Mouse (Mus musculus) c-Kit-positive CD71-positive TER-119-negative erythroid progenitor cells, embryonic 14.5 days (primary cell): ENCODE results near the gene Tmem11.
"Not testable (repeated sequence)": the region's sequence is repeated elsewhere in the genome, so short reads cannot be mapped to it uniquely, and the experiment has no call there.

Experiments used
- DNase-seq: peaks from one replicate; pipeline ENCODE4 v3.0.0-alpha.2; 2013; ENCODE audit warnings: low read depth

Gene Tmem11

DNA sequence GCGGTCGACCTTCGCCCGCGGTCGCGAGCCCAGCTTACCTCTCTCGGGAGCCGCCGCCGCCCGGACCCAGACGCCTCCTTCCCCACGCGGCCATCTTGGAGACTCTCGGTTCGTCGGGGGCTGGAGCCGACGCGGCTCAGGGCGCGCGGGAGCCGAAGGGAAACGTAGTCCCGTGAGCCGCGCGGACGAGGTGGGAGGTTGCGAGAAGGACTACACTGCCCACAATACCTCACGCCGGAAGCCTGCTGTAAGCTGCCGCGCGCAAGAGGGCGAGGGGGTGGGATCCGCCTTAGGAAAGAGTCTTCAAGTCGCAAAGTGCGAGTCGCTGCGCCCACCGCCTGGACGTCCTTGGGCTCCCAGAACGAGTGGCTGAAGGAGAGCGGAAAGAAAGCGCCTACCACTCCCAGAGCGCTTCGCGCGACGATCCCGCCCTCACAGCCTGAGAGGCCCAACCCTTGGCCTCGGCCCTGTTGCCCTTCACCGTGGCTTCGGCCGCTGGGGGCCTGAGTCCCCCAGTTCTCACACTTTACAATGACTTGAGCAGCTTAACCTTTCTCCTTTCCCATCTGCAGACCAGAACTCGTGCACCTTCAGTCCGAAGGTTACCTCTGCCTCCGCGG lies at the start of gene Tmem11:
TSS of gene Tmem11 (minus strand) at position 598 of the 620 bp plus-strand sequence.
- DNase-seq: peak; percentile 93

DNA sequence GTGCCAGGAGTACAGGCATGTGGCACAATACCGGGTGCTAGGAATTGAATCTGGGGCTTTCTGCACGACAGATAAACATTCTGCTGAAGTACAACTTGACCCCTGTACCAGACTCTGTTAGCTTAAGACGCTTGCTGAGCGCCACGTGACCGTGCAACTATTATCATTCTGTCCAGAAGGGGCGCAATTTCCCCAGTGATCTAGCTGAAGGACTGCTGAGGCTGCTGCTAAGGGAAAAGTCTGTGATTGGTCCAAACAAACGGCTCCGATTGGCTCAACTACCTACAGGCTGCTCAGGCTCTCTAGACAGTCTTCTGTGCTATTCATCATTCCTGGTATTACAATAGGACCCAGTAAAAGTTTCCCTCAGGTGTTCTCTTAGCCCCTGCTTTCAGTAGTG lies 48.2 kb upstream of the Tmem11 start:
- DNase-seq: peak; percentile 95

DNA sequence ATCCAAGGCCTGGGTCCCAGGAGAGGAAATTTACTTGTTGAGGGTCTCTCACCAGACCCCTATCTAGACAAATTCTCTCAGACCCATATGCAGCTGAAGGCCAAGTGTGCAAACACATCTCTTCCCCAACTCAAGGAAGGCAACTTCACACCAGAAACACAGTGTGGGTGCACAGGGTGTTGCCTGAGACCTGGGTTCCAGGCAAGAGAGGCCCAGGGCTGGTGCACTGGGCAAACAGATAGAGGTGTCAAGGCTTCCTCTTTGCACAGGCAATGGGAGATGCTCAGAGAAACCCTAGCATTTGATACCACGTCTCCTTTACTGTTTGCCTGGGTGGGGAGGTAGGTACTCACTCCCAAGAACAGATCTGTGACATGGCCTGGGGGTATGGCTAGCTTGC lies 45.9 kb upstream of the Tmem11 start:
- no peak for DNase-seq

DNA sequence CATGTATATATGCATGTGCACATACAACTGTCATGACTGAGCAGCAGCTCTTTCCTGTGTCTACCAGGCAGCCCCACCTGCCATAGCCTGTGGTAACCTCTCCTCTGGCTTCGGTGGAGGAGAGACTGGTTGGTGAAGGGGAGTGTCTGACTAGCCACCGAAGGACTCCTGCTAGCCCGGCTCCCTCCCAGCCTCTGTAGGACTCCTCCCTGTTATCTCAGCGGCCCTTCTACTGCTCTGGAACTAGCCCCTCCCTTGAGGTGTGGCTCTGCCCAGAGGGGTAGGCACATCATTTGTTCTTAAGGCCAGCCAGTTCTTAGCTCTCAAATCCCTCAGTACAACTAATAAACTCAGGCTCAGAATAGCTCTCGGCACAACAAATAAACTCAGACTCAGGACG lies 45.4 kb upstream of the Tmem11 start:
- peak; percentile 67 for DNase-seq

DNA sequence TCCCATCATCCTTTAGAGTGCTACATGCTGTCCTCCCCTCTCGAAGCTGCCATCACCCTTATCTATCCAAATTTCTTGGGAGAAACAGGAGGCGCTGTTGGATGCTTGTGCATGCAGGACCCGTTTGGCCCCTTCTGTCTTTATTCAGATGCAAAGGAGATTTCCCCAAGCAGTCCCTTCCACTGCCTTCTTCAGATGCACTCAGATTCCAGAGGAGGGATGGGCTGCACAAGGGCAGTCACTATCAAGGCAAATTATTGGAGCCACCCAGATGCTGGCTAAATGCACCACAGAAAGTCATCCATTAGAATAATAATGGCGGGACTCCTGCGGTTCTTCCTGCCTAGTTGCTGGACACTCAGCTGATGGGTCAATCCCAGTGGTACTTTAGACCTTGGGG lies 43.9 kb upstream of the Tmem11 start:
- no peak for DNase-seq

DNA sequence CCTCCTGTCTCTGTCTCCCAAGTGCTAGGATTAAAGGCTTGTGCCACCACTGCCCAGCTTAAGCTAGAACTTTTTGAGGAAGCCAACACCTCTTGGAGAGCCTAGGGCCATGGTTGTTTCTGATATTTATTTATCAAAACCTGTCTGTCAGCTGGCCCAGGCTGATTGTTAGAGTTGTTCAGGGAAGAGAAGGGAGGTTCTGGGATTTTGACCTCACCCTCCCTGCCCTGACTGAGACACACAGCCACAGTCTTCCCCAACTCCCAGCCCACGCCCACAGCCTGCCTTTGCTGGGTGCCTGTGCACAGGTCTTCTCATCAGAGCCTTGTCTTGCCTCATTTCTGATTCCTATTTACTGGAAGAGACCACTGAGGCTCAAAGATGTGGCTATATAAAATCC lies 43.1 kb upstream of the Tmem11 start:
- no peak for DNase-seq

DNA sequence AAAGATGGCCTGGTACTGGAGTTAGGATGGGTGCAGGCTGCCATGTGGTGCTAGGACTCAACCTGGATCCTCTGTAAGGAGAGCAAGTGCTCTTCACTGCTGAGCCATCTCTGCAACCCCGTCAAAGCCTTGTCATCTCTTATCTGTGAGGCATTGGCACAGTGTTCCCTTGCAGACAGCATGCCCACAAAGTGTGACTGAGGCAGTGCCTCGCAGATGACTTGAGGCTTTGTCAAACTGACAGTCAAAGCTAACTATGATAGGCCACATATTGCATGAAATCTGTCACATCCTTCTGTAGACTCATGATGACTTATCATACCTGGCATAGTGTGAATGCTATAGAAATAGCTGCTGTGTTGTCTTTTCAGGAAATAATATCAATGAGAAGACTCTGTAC lies 40.9 kb upstream of the Tmem11 start:
- DNase-seq: no peak

DNA sequence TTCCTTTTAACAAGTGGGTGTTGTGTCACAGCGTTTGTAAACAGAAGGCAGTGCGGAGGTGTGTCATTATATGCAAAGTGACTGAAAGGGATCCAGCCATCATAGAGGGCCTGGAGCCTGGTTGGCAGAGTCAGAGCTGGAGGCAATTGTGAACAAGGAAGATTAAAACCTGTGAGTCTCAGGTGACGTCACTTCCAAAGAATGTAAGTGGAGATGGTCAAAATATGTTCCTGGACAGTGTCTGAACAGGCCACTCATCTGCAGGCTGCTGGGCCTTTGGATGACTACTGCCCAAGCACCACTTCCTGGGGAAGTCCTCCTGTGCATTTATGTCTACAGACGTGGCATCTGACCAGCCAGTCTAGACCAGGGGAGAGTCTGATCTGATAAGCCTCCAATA lies 36.1 kb upstream of the Tmem11 start:
- DNase-seq: no peak

DNA sequence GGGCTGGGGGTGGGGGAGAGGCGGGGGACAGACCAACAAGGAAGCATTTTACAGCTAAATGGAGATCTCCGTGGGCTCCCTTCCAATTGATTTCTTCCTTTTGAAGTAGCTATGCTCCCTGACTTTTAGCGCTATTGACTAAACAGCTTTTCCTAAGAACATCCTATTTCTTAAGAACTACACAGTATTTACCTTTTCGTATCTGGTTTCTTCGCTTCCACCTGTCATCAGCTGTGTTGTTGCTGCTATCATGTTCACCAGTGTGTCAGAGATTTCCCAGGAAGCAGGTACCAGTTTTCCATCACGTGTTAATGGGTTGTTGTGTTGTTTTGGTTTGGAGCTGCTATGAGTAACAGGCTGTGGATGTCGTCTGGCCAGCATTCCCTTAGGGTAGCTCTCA lies 35.4 kb upstream of the Tmem11 start, which contains the start of gene Natd1:
TSS of gene Natd1 (minus strand) at position 260 of the 400 bp plus-strand sequence.
- no peak for DNase-seq

DNA sequence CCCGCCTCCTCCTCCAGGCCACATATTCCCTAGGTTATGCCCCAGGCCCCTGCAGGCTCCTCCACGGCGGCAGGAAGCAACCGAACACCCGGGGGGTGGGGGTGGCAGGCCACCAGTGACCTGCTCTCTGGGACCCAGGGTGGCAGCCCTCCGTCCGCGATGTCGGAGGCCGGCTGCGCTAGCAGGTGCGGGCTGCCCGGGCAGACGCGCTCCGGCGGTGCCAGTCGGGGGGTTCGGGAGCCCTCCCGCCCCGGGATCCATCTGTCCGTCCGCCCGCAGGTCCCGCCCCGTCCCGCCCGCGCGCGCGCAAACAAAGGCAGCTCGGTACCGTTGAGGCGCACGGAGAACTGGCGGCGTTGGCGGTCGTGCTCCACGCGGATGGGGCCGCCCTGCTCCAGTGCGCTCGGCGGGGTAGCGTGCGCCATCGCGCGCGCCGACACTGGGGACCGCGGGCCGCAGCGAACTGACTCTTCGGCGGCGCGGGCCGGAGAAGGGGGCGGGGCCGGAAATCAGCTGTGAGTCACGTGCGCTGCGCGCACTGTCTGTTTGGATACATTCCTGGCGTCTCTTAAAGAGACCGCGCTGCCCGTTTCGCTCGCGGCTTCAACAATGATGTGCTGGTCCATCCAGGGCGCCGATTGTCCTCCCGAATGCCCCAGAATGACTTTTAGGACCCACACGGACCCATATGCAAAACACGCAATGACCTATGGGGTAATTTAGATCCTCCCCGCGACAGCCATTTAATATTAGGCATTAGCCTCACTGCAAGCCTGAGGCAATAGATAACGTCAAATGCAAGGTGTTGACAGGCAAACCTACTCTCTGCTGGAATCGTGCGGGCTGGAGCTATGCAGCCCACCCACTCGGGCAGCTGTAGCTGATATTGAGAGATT lies 34.5 kb upstream of the Tmem11 start:
- DNase-seq: peak; percentile 77

DNA sequence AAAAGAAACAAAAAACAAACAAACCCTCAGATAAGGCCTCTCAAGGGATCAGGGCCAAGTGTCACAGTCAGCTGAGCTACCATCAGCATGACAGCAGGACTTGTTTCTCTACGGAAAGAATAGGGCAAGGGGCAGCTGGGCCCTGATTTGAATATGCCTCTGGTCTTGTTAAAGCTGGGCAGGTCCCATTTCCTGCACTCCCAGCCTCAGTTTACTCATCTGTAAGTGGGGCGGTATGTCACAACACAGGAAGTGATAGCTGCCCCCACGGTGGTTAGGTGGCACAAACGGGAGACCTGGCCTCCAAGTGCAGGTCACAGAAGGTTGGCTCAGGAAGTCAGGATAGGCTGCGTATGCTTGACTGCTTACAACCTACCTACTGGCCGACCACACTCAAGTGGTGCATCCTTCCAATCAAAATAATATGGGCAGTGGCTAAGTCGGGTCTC lies 33.5 kb upstream of the Tmem11 start:
- no peak for DNase-seq

DNA sequence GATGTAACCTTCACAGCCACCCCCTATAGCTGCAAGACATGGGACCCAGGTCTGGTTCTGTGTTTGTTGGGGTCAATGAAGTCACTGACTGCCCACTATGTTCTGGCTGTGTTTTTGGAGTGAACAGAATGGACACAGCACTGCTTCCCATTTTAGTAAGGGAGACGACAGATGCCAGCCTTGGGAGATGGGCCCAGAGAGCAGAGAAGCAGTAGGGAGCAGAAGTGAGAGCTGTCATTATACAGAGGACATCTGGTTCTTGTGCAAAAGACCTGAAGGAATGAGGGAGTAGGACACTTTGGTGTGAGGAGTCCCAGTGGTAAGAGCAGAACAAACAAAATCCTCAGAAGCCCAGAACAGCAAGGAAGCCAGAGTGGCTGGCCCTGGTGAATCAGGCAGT lies 30.6 kb upstream of the Tmem11 start:
- DNase-seq: no peak

DNA sequence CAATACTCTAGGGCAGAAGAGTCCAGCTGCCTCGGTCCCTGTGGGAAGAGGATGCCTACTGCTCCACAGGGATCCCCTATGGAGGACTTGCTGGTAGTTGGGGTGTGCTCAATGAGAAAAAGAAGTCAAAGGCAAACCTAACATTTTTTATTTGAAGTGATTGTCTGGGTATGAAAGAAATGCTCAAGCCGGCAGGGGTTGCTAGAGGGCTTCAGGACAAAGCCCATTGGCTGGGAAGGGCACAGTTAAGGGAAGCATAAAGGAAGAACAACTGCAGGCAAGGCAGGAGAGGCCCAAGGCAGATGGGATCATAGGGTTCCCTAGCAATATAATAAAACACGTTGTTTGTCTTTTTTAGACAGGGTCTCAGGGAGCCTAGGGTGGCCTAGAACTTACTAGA lies 29.0 kb upstream of the Tmem11 start:
- no peak for DNase-seq

DNA sequence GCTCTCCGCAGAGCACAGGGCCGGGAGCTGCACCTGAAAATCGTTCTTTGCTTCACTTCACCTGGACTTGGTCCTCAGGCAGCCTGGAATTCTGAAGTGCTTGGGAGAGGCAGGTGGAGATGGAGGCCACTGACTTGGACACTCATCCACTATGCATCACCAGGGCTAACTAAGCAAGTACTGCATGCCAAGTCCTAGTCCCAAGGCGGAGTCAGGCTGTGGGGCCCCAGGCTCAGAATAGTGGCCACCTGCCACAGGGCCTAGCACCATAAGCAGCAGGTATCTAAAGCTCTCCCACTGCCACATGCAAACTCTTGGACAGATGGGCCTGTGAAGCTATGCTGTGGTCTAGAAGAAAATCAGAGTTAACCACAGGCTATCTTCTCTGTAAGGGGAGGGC lies 27.4 kb upstream of the Tmem11 start:
- DNase-seq: no peak

DNA sequence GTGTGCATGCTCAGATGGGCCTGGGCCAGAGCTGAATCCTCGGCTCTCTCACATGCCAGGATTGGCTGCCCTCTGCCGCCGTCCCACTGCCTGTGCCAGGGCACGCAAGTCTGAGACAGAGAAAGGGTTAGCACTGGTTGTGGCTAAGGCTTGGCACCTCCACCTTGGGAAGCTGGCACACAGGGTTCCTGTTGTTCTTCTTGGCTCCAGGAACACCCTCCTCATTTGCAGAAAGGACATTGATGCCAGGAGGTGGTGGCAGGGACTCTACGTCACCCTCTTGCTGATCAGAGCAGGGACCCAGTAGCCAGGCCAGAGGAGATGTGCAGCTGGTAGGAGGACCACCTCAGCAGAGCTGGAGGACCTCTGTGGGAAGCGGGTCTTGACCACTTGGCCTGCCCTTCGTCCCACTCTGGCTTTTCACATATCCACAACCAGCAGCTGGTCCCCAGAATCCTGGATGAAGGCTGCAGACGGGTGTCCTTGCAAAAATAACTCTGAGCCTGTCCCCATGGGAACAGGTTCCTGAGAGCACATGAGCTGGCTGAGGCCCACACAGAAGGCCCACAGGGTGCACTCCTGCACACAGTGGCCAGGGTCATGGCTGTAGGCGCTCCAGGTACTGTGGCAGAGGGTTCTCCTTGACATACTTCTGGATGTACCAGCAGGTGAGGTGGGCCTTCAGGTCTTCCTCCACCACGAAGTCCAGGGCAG lies 26.5 kb upstream of the Tmem11 start:
- no peak for DNase-seq

DNA sequence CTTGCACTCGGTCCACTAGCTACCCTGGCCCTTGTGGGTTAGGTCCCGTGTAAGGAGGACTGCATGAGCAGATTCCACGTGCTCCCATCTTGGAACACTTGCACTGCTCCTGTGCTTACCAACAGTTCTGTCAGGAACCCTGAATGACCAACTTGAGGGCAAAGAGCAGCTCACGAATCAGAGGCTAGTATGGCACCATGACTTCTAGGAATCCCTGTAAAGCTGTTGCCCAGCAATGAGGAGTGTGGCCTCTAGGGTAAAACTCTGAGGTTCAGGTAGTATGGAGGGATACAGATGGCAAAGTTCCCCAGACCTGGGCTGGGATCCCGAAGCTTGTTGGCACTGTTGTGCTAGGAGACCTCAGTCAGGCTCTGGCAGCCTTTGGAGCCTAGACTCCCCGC lies 24.6 kb upstream of the Tmem11 start:
- DNase-seq: no peak

DNA sequence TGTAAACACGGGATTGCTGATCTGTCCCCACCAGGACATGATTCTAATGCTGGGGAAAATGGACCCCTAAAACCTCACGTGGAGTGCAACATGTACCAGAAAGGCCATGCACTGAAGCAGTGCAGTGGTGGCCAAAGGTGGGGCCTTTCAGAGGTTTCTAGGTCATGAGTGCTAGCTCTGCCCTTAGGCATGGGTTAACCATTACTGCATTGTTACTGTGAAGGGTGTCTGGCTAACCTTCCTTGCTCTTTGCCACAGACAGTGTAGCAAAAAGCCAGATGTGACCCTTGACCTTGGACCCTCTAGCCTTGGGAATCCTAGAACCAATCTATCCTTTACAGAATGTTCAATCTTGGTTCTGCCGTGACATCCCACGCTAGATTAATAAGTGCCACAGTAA lies 23.4 kb upstream of the Tmem11 start:
- DNase-seq: no peak

DNA sequence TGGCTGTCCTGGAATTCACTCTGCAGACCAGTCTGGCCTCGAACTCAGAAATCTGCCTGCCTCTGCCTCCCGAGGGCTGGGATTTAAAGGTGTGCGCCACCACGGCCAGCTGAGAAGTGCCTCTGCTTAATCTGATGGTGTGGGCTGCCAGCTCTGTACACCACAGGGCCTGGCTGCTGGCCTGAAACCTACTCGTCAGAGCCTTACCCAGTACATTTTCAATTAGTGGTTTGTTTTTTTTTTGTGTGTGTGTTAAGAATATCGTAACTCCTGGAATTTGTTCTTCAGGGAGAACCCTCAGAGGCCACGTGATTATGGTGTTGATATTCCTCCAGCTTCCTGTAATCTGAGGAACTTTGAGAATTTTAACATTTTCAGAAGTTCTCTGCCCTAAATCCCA lies 22.9 kb upstream of the Tmem11 start:
- no peak for DNase-seq

DNA sequence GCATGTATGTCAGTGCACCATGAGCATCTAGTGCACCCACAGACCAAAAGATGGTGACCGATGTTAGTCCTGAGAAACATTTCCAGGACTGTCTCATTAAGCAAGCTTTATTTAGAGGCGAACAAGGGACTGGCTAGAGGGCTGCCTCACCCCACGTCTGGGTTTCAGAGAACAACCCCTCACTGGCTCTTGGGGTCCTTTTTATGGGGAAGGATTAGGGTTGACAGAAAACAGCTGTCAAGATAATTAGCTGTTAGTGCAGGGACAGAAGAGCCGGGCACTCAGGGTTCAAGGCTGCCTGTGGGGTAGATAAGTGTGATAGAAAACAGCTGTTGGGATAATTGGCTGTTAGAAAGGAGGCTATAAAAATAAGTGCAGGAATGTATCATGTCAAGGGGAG lies 16.8 kb upstream of the Tmem11 start:
- no peak for DNase-seq

DNA sequence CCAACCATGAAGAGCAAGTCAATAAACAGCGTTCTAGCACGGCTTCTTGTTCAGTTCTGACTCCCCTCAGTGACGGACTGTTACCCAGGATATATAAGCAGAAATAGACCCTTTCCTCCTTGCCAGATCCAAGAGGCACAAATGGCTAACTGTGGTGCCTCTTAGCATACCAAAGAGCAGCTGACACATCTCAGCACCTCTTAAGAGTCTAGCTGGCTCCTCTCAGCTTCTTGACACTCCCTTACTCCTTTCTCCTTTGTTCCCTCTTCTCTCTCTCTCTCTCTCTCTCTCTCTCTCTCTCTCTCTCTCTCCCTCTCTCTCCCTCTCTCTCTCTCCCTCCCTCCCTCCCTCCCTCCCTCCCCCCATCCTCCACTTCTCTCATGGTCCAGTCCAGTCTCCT lies 11.7 kb upstream of the Tmem11 start:
- DNase-seq: no peak

DNA sequence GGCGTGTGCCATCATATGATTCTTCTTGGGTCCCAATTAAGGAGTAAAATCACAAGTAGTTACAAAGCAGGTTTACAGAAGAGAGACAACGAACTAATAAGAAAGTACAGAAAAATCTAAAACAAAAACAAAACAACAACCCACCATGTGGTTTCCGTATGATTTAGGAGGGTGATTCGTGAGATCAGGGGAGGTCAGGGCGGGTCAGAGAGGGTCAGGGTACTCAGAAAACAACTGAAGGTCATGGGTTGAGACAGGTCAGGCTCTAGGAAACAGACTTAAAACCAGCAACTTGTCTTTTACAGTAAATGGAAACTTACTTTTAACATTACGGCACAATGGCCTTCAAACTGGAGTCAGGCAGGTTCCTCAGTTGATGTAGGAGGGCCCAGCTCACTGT lies 11.2 kb upstream of the Tmem11 start:
- DNase-seq: no peak

DNA sequence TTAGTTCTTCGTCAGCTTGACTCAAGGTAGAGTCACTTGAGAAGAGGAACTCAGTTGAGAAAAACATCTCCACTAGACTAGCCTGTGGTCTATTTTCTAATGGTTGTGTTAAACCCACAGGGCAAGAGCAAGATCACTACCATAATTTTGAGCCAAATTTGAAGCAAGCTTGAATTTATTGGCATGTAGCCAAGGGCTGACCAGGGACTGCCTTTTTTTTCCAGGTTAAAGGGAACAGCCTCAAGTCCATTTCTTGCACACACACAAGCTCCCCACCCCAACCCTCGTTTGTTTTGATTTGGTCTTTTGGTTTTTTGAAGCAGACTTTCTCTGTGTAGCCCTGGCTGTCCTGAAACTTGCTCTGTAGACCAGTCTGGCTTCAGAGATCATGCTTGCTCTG lies 10.8 kb upstream of the Tmem11 start:
- DNase-seq: no peak

DNA sequence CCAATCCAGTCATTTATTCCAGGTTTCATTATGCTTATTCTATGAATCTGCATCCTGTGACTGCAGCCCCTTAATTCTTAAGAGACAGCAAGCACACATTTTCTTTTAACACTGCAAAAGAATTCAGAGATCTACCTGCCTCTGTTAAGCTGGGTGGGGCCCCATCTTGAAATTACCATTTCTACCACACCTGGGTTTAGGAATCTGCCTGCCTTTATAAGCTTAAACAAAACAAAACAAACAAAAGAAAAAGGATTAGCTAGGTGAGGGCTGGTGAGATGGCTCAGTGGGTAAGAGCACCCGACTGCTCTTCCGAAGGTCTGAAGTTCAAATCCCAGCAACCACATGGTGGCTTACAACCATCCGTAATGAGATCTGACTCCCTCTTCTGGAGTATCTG lies 7.9 kb upstream of the Tmem11 start:
- DNase-seq: not testable (repeated sequence)
